ENCODE assay signal across 8 mouse cellular contexts in genomic region chr6:18170311-18170922, GRCm38 (mm10). TPM values are rescaled to one million over a fixed set of nuclear protein-coding genes. Genes with fewer than 3 reads are reported as not detected.
DNase-seq lines count a peak whose midpoint lies in the region; ATAC-seq and TF ChIP-seq lines count a peak whose summit lies in the region.

Gene Cftr, plus strand, starts transcription at chr6:18170687.

- peak within 1 kb of the TSS; percentile 77 for H3K9ac ChIP-seq in heart, embryonic 13.5 days
- H3K9ac ChIP-seq in limb, embryonic 14.5 days (ENCODE audit: low read depth, low read length, severe bottlenecking), result peak within 1 kb of the TSS; percentile 62
- H3K9ac ChIP-seq in midbrain, embryonic 15.5 days, result peak within 1 kb of the TSS; percentile 61

- peak within 1 kb of the TSS; percentile 92 for H3K4me2 ChIP-seq in heart, embryonic 13.5 days
- peak within 1 kb of the TSS; percentile 88 for H3K4me2 ChIP-seq in limb, embryonic 14.5 days (replicated peaks; ENCODE audit: low read depth, low read length, severe bottlenecking)
- peak within 1 kb of the TSS; percentile 86 for H3K4me2 ChIP-seq in midbrain, embryonic 15.5 days

- ATAC-seq in heart, embryonic 13.5 days (ENCODE audit: extremely low read depth, insufficient number of reproducible peaks, low FRiP score, low TSS enrichment), result peak; percentile 46; the same call in 1 of the 2 replicates
- peak; percentile 55 for ATAC-seq in limb, embryonic 14.5 days (ENCODE audit: low FRiP score, low read depth)
- peak; percentile 97 for ATAC-seq in midbrain, embryonic 15.5 days (replicated peaks)

- no peak for TF ChIP-seq POLR2A in cortical plate, adult 2 months (IDR thresholded peaks at IDR 0.05; ENCODE audit: extremely low read depth, insufficient read depth, low read length)
- no peak for TF ChIP-seq POLR2A in limb, embryonic 14.5 days (IDR thresholded peaks at IDR 0.05; ENCODE audit: borderline replicate concordance, extremely low read depth, insufficient read depth, insufficient read length)

- H3K4me3 ChIP-seq in heart, embryonic 13.5 days, result peak within 1 kb of the TSS; percentile 60
- peak within 1 kb of the TSS; percentile 51 for H3K4me3 ChIP-seq in cortical plate, adult 2 months (ENCODE audit: insufficient read depth, low read length)
- H3K4me3 ChIP-seq in hindbrain, embryonic 10.5 days, result peak within 1 kb of the TSS; percentile 64
- peak within 1 kb of the TSS; percentile 51 for H3K4me3 ChIP-seq in limb, embryonic 14.5 days (replicated peaks; ENCODE audit: low read length)
- H3K4me3 ChIP-seq in midbrain, embryonic 15.5 days, result peak within 1 kb of the TSS; percentile 56

- no peak within 1 kb of the TSS for H3K27ac ChIP-seq in heart, embryonic 13.5 days (replicated peaks)
- no peak within 1 kb of the TSS for H3K27ac ChIP-seq in cortical plate, adult 2 months (ENCODE audit: insufficient read depth, low read length)
- H3K27ac ChIP-seq in hindbrain, embryonic 10.5 days, result peak within 1 kb of the TSS; percentile 60; the same call in 1 of the 2 replicates
- H3K27ac ChIP-seq in limb, embryonic 14.5 days (replicated peaks; ENCODE audit: low read depth, low read length), result no peak within 1 kb of the TSS
- no peak within 1 kb of the TSS for H3K27ac ChIP-seq in midbrain, embryonic 15.5 days

- no peaks in the 10 kb centered on the region for H3K9me3 ChIP-seq in heart, embryonic 13.5 days
- no peaks in the 10 kb centered on the region for H3K9me3 ChIP-seq in hindbrain, embryonic 10.5 days
- H3K9me3 ChIP-seq in limb, embryonic 14.5 days (ENCODE audit: control insufficient read depth, low read length), result no peaks in the 10 kb centered on the region
- H3K9me3 ChIP-seq in midbrain, embryonic 15.5 days, result no peaks in the 10 kb centered on the region

- no peaks in the 10 kb centered on the region for H3K4me1 ChIP-seq in heart, embryonic 13.5 days
- H3K4me1 ChIP-seq in cortical plate, adult 2 months (ENCODE audit: control insufficient read depth, insufficient read depth, low read length), result no peaks in the 10 kb centered on the region
- H3K4me1 ChIP-seq in hindbrain, embryonic 10.5 days (replicated peaks), result peaks cover 7% of the 10 kb centered on the region; the same call in 1 of the 2 replicates
- no peaks in the 10 kb centered on the region for H3K4me1 ChIP-seq in limb, embryonic 14.5 days (ENCODE audit: control insufficient read depth, insufficient read depth, low read length)
- H3K4me1 ChIP-seq in midbrain, embryonic 15.5 days, result no peaks in the 10 kb centered on the region

- no peaks in the 10 kb centered on the region for H3K36me3 ChIP-seq in heart, embryonic 13.5 days
- no peaks in the 10 kb centered on the region for H3K36me3 ChIP-seq in hindbrain, embryonic 10.5 days
- no peaks in the 10 kb centered on the region for H3K36me3 ChIP-seq in limb, embryonic 14.5 days (ENCODE audit: control insufficient read depth, insufficient read depth, low read length)
- no peaks in the 10 kb centered on the region for H3K36me3 ChIP-seq in midbrain, embryonic 15.5 days (replicated peaks)

- WGBS in heart, embryonic 13.5 days, result 2% methylated on average over 30 of the region's 45 CpGs
- WGBS in hindbrain, embryonic 10.5 days, result 2% methylated on average over 45 of the region's 45 CpGs
- WGBS in limb, embryonic 14.5 days, result under 1% methylated on average over 26 of the region's 45 CpGs
- 2% methylated on average over 39 of the region's 45 CpGs for WGBS in midbrain, embryonic 15.5 days

- DNase-seq in heart, adult 8-10 months (ENCODE audit: low spot score), result no peak
- DNase-seq in hindbrain, embryonic 10.5 days (ENCODE audit: low spot score), result peak; percentile 43
- peak; percentile 9 for DNase-seq in limb, embryonic 14.5 days (ENCODE audit: low spot score)
- DNase-seq in gastrocnemius, postnatal 4 days (ENCODE audit: low spot score in 2 of 2), result no peak
- no peak for DNase-seq in layer of hippocampus, adult 11-12 months (ENCODE audit: low spot score)

- H3K27me3 ChIP-seq in heart, embryonic 13.5 days (replicated peaks), result peaks cover 5% of the 10 kb centered on the region
- H3K27me3 ChIP-seq in hindbrain, embryonic 10.5 days (ENCODE audit: insufficient read depth, poor library complexity, severe bottlenecking), result peaks cover 28% of the 10 kb centered on the region
- no peaks in the 10 kb centered on the region for H3K27me3 ChIP-seq in limb, embryonic 14.5 days (ENCODE audit: control insufficient read depth, insufficient read depth, low read length)
- 0 out of 2 replicates have a peak, but pooled peaks cover 4% of the 10 kb centered on the region for H3K27me3 ChIP-seq in midbrain, embryonic 15.5 days (replicated peaks)

- no peak for TF ChIP-seq CTCF in cortical plate, adult 2 months (IDR thresholded peaks at IDR 0.05; ENCODE audit: extremely low read depth, insufficient read depth, low read length)

RNA-seq across cellular contexts. Expression of gene Cftr, which starts in this region (rescaled TPM):
- 0.27 and 0.33 TPM in 2 replicates for polyA plus RNA-seq in heart, embryonic 13.5 days (2015; fragmentation: Nextera tagmentation; extraction: Ambion mirVana)
- total RNA-seq in heart, adult 8-10 months (2022), result under 1 TPM; 0.33 to 0.59 (median 0.37) TPM
- 0.34 and 0.42 TPM in 2 replicates for polyA plus RNA-seq in cortical plate, adult 2 months (2012; rRNA removed)
- 0.21 and 0.24 TPM in 2 replicates for polyA plus RNA-seq in hindbrain, embryonic 10.5 days (2016; fragmentation: Nextera tagmentation; extraction: Ambion mirVana)
- polyA plus RNA-seq in limb, embryonic 14.5 days (2012; rRNA removed), result 0.36 TPM in 2 replicates
- 0.44 and 0.69 TPM in 2 replicates for polyA plus RNA-seq in limb, embryonic 14.5 days (2014; fragmentation: Nextera tagmentation; extraction: Ambion mirVana)
- polyA plus RNA-seq in midbrain, embryonic 15.5 days (2015; fragmentation: Nextera tagmentation; extraction: Ambion mirVana), result 0.46 and 0.81 TPM in 2 replicates
- total RNA-seq in gastrocnemius, postnatal 4 days (2021), result not detected

Comparison
In these comparisons a context has a peak if more than half of its experiments do, and no peak if none do; other contexts are left out.
1. Peak in ATAC-seq, H3K4me3 ChIP-seq, H3K9ac ChIP-seq and H3K4me2 ChIP-seq in heart, embryonic 13.5 days; RNA of the gene not detected or under 1 TPM.
2. Peak in DNase-seq, H3K4me3 ChIP-seq and H3K27ac ChIP-seq in hindbrain, embryonic 10.5 days; RNA of the gene not detected or under 1 TPM.
3. Peak in DNase-seq, ATAC-seq, H3K4me3 ChIP-seq, H3K9ac ChIP-seq and H3K4me2 ChIP-seq in limb, embryonic 14.5 days; RNA of the gene not detected or under 1 TPM.
4. Peak in ATAC-seq, H3K4me3 ChIP-seq, H3K9ac ChIP-seq and H3K4me2 ChIP-seq in midbrain, embryonic 15.5 days; RNA of the gene not detected or under 1 TPM.
5. ATAC-seq: peak in every context shown above with its lines; median percentile 97 in midbrain, embryonic 15.5 days; 55 in limb, embryonic 14.5 days; 46 in heart, embryonic 13.5 days.